Mouse (Mus musculus): ENCODE measurements around the gene Sergef. TPM values are rescaled to one million over a fixed set of nuclear protein-coding genes. Genes with fewer than 3 reads are reported as not detected.

The Sergef gene
- total RNA-seq, 2 experiments from 2014 or later: 0.23 to 4.6 TPM

- no peak for ATAC-seq (replicated peaks; ENCODE audit: low FRiP score, poor library complexity, severe bottlenecking)
Observed at GRCm38 (mm10) chr7:46548124-46548523, 91.5 kb downstream of the Sergef start.

- ATAC-seq (replicated peaks; ENCODE audit: low FRiP score, poor library complexity, severe bottlenecking): no peak
Observed at GRCm38 (mm10) chr7:46547642-46548041, 92.0 kb downstream of the Sergef start.

- ATAC-seq (replicated peaks; ENCODE audit: low FRiP score, poor library complexity, severe bottlenecking): no peak
Observed at GRCm38 (mm10) chr7:46546539-46546938, 93.1 kb downstream of the Sergef start.

GRCm38 (mm10) chr7:46544195-46544641 is 95.4 kb downstream of the Sergef start:
- no peak for ATAC-seq (replicated peaks; ENCODE audit: low FRiP score, poor library complexity, severe bottlenecking)

- no peak for ATAC-seq (replicated peaks; ENCODE audit: low FRiP score, poor library complexity, severe bottlenecking)
Observed at GRCm38 (mm10) chr7:46542117-46542516, 97.5 kb downstream of the Sergef start.

GRCm38 (mm10) chr7:46540616-46541015 is 99.0 kb downstream of the Sergef start:
- ATAC-seq (replicated peaks; ENCODE audit: low FRiP score, poor library complexity, severe bottlenecking): no peak

GRCm38 (mm10) chr7:46536456-46537097 is 103.0 kb downstream of the Sergef start:
- no peak for ATAC-seq (replicated peaks; ENCODE audit: low FRiP score, poor library complexity, severe bottlenecking)

GRCm38 (mm10) chr7:46535429-46535799 is 104.2 kb downstream of the Sergef start:
- no peak for ATAC-seq (replicated peaks; ENCODE audit: low FRiP score, poor library complexity, severe bottlenecking)

- ATAC-seq (replicated peaks; ENCODE audit: low FRiP score, poor library complexity, severe bottlenecking): no peak
Observed at GRCm38 (mm10) chr7:46534767-46535428, 104.7 kb downstream of the Sergef start.

GRCm38 (mm10) chr7:46533518-46533917 is 106.1 kb downstream of the Sergef start:
- ATAC-seq (replicated peaks; ENCODE audit: low FRiP score, poor library complexity, severe bottlenecking): no peak

GRCm38 (mm10) chr7:46531345-46531744 is 108.3 kb downstream of the Sergef start:
- ATAC-seq (replicated peaks; ENCODE audit: low FRiP score, poor library complexity, severe bottlenecking): no peak

- ATAC-seq (replicated peaks; ENCODE audit: low FRiP score, poor library complexity, severe bottlenecking): no peak
Observed at GRCm38 (mm10) chr7:46529930-46530329, 109.7 kb downstream of the Sergef start.

GRCm38 (mm10) chr7:46529259-46529658 is 110.3 kb downstream of the Sergef start:
- no peak for ATAC-seq (replicated peaks; ENCODE audit: low FRiP score, poor library complexity, severe bottlenecking)

- ATAC-seq (replicated peaks; ENCODE audit: low FRiP score, poor library complexity, severe bottlenecking): no peak
Observed at GRCm38 (mm10) chr7:46526665-46527154, 112.9 kb downstream of the Sergef start.

GRCm38 (mm10) chr7:46523215-46523614 is 116.4 kb downstream of the Sergef start:
- no peak for ATAC-seq (replicated peaks; ENCODE audit: low FRiP score, poor library complexity, severe bottlenecking)

- ATAC-seq (replicated peaks; ENCODE audit: low FRiP score, poor library complexity, severe bottlenecking): no peak
Observed at GRCm38 (mm10) chr7:46521794-46522193, 117.8 kb downstream of the Sergef start.

- no peak for ATAC-seq (replicated peaks; ENCODE audit: low FRiP score, poor library complexity, severe bottlenecking)
Observed at GRCm38 (mm10) chr7:46519148-46519547, 120.5 kb downstream of the Sergef start.

- ATAC-seq (replicated peaks; ENCODE audit: low FRiP score, poor library complexity, severe bottlenecking): no peak
Observed at GRCm38 (mm10) chr7:46517158-46517557, 122.4 kb downstream of the Sergef start.

GRCm38 (mm10) chr7:46515960-46516359 is 123.6 kb downstream of the Sergef start:
- ATAC-seq (replicated peaks; ENCODE audit: low FRiP score, poor library complexity, severe bottlenecking): no peak

GRCm38 (mm10) chr7:46514981-46515380 is 124.6 kb downstream of the Sergef start:
- no peak for ATAC-seq (replicated peaks; ENCODE audit: low FRiP score, poor library complexity, severe bottlenecking)

GRCm38 (mm10) chr7:46513562-46513961 is 126.0 kb downstream of the Sergef start:
- ATAC-seq (replicated peaks; ENCODE audit: low FRiP score, poor library complexity, severe bottlenecking): no peak
